Mouse (Mus musculus): ENCODE results near the gene Arhgef7.

Gene Arhgef7

GRCm38 (mm10) chr8:11797729-11798479, 70.4 kb downstream of the Arhgef7 start:
- POLR2A ChIA-PET, result interaction anchor here in 2 of 4 experiments (0.6 to 1.1 kb wide), 3 partner anchors 10 to 29 kb away, joined by 3 to 4 read pairs (median 3); no protein-coding TSS in a partner anchor
- CTCF ChIA-PET, result interaction anchor here in 1 of 4 experiments (1.7 kb wide), 2 partner anchors 9 to 11 kb away, joined by 3 to 7 read pairs; no protein-coding TSS in a partner anchor

GRCm38 (mm10) chr8:11798480-11798867, 71.0 kb downstream of the Arhgef7 start:
- CTCF ChIA-PET, result interaction anchor here in 1 of 4 experiments (1.7 kb wide), 1 partner anchor 10 kb away, joined by 3 read pairs; no protein-coding TSS in a partner anchor
- POLR2A ChIA-PET, result interaction anchor here in 1 of 4 experiments (1.1 kb wide), 2 partner anchors 21 to 28 kb away, joined by 3 to 4 read pairs; no protein-coding TSS in a partner anchor

- ChIA-PET CTCF (interaction anchor here in 1 of 4 experiments (0.5 kb wide), 1 partner anchor 13 kb away, joined by 4 read pairs; no protein-coding TSS in a partner anchor), POLR2A (no interaction called here)
These were observed 71.6 kb downstream of the Arhgef7 start for GRCm38 (mm10) chr8:11799098-11799497.

- POLR2A ChIA-PET, result interaction anchor here in 1 of 4 experiments (0.6 kb wide), 1 partner anchor 18 kb away, joined by 3 read pairs; no protein-coding TSS in a partner anchor
- CTCF ChIA-PET, result interaction anchor here in 1 of 4 experiments (1.8 kb wide), 1 partner anchor 143 kb away, joined by 4 read pairs; no protein-coding TSS in a partner anchor
These were observed 73.0 kb downstream of the Arhgef7 start for GRCm38 (mm10) chr8:11800481-11800880.

- POLR2A ChIA-PET, result interaction anchor here (0.6 to 1.2 kb wide), 4 partner anchors 8 to 246 kb away, joined by 3 to 5 read pairs (median 4); partner anchors contain the start of gene Ing1 (in 1 of the 4)
- CTCF ChIA-PET, result interaction anchor here (0.6 to 1.8 kb wide), 6 partner anchors 10 to 568 kb away, joined by 3 to 4 read pairs (median 4); no protein-coding TSS in a partner anchor
These were observed 74.0 kb downstream of the Arhgef7 start for GRCm38 (mm10) chr8:11801571-11801970.

GRCm38 (mm10) chr8:11804914-11805313, 77.4 kb downstream of the Arhgef7 start:
- POLR2A ChIA-PET, result interaction anchor here in 1 of 4 experiments (0.7 to 1.0 kb wide), 3 partner anchors 16 to 547 kb away, joined by 4 read pairs; partner anchors contain the start of gene Ing1
- CTCF ChIA-PET, result interaction anchor here in 1 of 4 experiments (0.7 kb wide), 1 partner anchor 488 kb away, joined by 3 read pairs; no protein-coding TSS in a partner anchor

GRCm38 (mm10) chr8:11806252-11806651, 78.7 kb downstream of the Arhgef7 start:
- CTCF ChIA-PET, result interaction anchor here in 1 of 4 experiments (1.5 kb wide), 1 partner anchor 137 kb away, joined by 4 read pairs; no protein-coding TSS in a partner anchor
- POLR2A ChIA-PET, result interaction anchor here in 1 of 4 experiments (1.1 kb wide), 1 partner anchor 17 kb away, joined by 3 read pairs; no protein-coding TSS in a partner anchor

GRCm38 (mm10) chr8:11807361-11807760, 79.8 kb downstream of the Arhgef7 start:
- POLR2A ChIA-PET, result interaction anchor here in 2 of 4 experiments (1.0 to 1.2 kb wide), 3 partner anchors 12 to 47 kb away, joined by 3 to 6 read pairs (median 3); no protein-coding TSS in a partner anchor
- CTCF ChIA-PET, result interaction anchor here in 2 of 4 experiments (0.8 to 1.5 kb wide), 2 partner anchors 15 to 136 kb away, joined by 3 to 4 read pairs; no protein-coding TSS in a partner anchor

- POLR2A ChIA-PET, result interaction anchor here in 1 of 4 experiments (1.0 kb wide), 1 partner anchor 13 kb away, joined by 6 read pairs; no protein-coding TSS in a partner anchor
These were observed 80.5 kb downstream of the Arhgef7 start for GRCm38 (mm10) chr8:11808047-11808446.

GRCm38 (mm10) chr8:11810426-11810825, 82.9 kb downstream of the Arhgef7 start:
- POLR2A ChIA-PET, result no interaction called here

More at GRCm38 (mm10) chr8:11808047-11808446, 80.5 kb downstream of the Arhgef7 start:
- CTCF ChIA-PET, result interaction anchor here in 2 of 4 experiments (1.3 to 1.4 kb wide), 2 partner anchors 10 to 135 kb away, joined by 3 to 4 read pairs; no protein-coding TSS in a partner anchor

GRCm38 (mm10) chr8:11813801-11814200, 86.3 kb downstream of the Arhgef7 start:
- ChIA-PET POLR2A (interaction anchor here in 1 of 4 experiments (0.6 kb wide), 1 partner anchor 185 kb away, joined by 4 read pairs; no protein-coding TSS in a partner anchor), CTCF (no interaction called here)

More at GRCm38 (mm10) chr8:11810426-11810825, 82.9 kb downstream of the Arhgef7 start:
- CTCF ChIA-PET, result interaction anchor here in 3 of 4 experiments (0.6 to 1.8 kb wide), 3 partner anchors 114 to 390 kb away, joined by 3 to 7 read pairs (median 4); no protein-coding TSS in a partner anchor

- CTCF ChIA-PET, result interaction anchor here (0.6 to 2.3 kb wide), 11 partner anchors 8 to 468 kb away, joined by 3 to 20 read pairs (median 4); no protein-coding TSS in a partner anchor
- POLR2A ChIA-PET, result interaction anchor here in 2 of 4 experiments (0.5 to 0.8 kb wide), 4 partner anchors 17 to 176 kb away, joined by 3 to 4 read pairs (median 3); no protein-coding TSS in a partner anchor
These were observed 87.7 kb downstream of the Arhgef7 start for GRCm38 (mm10) chr8:11815206-11815605.

GRCm38 (mm10) chr8:11820136-11820535, 92.6 kb downstream of the Arhgef7 start:
- ChIA-PET CTCF (interaction anchor here in 2 of 4 experiments (0.6 to 1.8 kb wide), 2 partner anchors 123 to 648 kb away, joined by 3 to 5 read pairs; no protein-coding TSS in a partner anchor), POLR2A (no interaction called here)

- ChIA-PET POLR2A (interaction anchor here in 1 of 4 experiments (1.2 to 1.6 kb wide), 2 partner anchors 15 to 26 kb away, joined by 3 to 4 read pairs; no protein-coding TSS in a partner anchor), CTCF (interaction anchor here in 3 of 4 experiments (0.6 to 1.8 kb wide), 4 partner anchors 104 to 647 kb away, joined by 3 to 5 read pairs (median 4); no protein-coding TSS in a partner anchor)
These were observed 93.0 kb downstream of the Arhgef7 start for GRCm38 (mm10) chr8:11820568-11820967.

GRCm38 (mm10) chr8:11821451-11822206, 94.1 kb downstream of the Arhgef7 start:
- ChIA-PET CTCF (interaction anchor here in 3 of 4 experiments (0.7 to 1.8 kb wide), 5 partner anchors 14 to 122 kb away, joined by 3 to 6 read pairs (median 4); no protein-coding TSS in a partner anchor), POLR2A (interaction anchor here in 1 of 4 experiments (0.5 to 1.6 kb wide), 3 partner anchors 16 to 309 kb away, joined by 3 to 4 read pairs (median 3); no protein-coding TSS in a partner anchor)

- ChIA-PET POLR2A (interaction anchor here in 2 of 4 experiments (1.0 to 1.1 kb wide), 2 partner anchors 12 to 16 kb away, joined by 3 to 4 read pairs; no protein-coding TSS in a partner anchor), CTCF (interaction anchor here in 1 of 4 experiments (0.6 to 1.8 kb wide), 3 partner anchors 35 to 120 kb away, joined by 4 to 7 read pairs (median 6); no protein-coding TSS in a partner anchor)
These were observed 95.1 kb downstream of the Arhgef7 start for GRCm38 (mm10) chr8:11822550-11823060.

GRCm38 (mm10) chr8:11825756-11826155, 98.2 kb downstream of the Arhgef7 start:
- ChIA-PET CTCF (interaction anchor here in 2 of 4 experiments (0.6 to 1.0 kb wide), 3 partner anchors 98 to 171 kb away, joined by 3 to 4 read pairs (median 3); no protein-coding TSS in a partner anchor), POLR2A (interaction anchor here in 1 of 4 experiments (1.6 kb wide), 1 partner anchor 28 kb away, joined by 3 read pairs; no protein-coding TSS in a partner anchor)
